Mouse (Mus musculus): ENCODE data around the gene Pdlim1. TPM values are rescaled to one million over a fixed set of nuclear protein-coding genes. Genes with fewer than 3 reads are reported as not detected.

Gene Pdlim1
- polyA plus RNA-seq (2015; fragmentation: Nextera tagmentation; extraction: Ambion mirVana), result 151 and 164 TPM in 2 replicates

- H3K4me3 ChIP-seq (replicated peaks), result peak within 1 kb of the TSS; percentile 59
- peaks cover 10% of the 10 kb centered on the region; the same call in 1 of the 2 replicates for H3K27me3 ChIP-seq
- peak within 1 kb of the TSS; percentile 89 for H3K4me2 ChIP-seq (replicated peaks)
- peak; percentile 87 for ATAC-seq (ENCODE audit: insufficient number of reproducible peaks, low FRiP score, low TSS enrichment, low read depth)
- peak within 1 kb of the TSS; percentile 46 for H3K9ac ChIP-seq
- peak within 1 kb of the TSS; percentile 55 for H3K27ac ChIP-seq (replicated peaks)
- H3K36me3 ChIP-seq, result no peaks in the 10 kb centered on the region
- H3K4me1 ChIP-seq, result peaks cover 12% of the 10 kb centered on the region; the same call in 1 of the 2 replicates
- H3K9me3 ChIP-seq (replicated peaks), result no peaks in the 10 kb centered on the region
- under 1% methylated on average over 54 of the region's 54 CpGs for WGBS
Measured at GRCm38 (mm10) chr19:40271308-40271892, at the start of gene Pdlim1. Gene Pdlim1 (minus strand): TSS chr19:40271842.

- Histone ChIP-seq H3K4me2 (replicated peaks) (no peak overlapping the region), H3K4me3 (replicated peaks) (no peak overlapping the region), H3K27ac (replicated peaks) (no peak overlapping the region), H3K27me3 (no peaks in the 10 kb centered on the region), H3K9me3 (replicated peaks) (no peaks in the 10 kb centered on the region), H3K4me1 (peaks cover 3% of the 10 kb centered on the region; the same call in 1 of the 2 replicates), H3K36me3 (no peaks in the 10 kb centered on the region), H3K9ac (no peak overlapping the region)
- ATAC-seq (ENCODE audit: insufficient number of reproducible peaks, low FRiP score, low TSS enrichment, low read depth), result no peak
- WGBS, result 72% methylated on average over 3 of the region's 3 CpGs
Measured at GRCm38 (mm10) chr19:40319199-40319598, 47.6 kb upstream of the Pdlim1 start.

GRCm38 (mm10) chr19:40318511-40318910, 46.9 kb upstream of the Pdlim1 start:
- no peak for ATAC-seq (ENCODE audit: insufficient number of reproducible peaks, low FRiP score, low TSS enrichment, low read depth)
- H3K9me3 ChIP-seq (replicated peaks), result no peaks in the 10 kb centered on the region
- H3K9ac ChIP-seq, result no peak overlapping the region
- no peaks in the 10 kb centered on the region for H3K36me3 ChIP-seq
- H3K4me1 ChIP-seq, result no peaks in the 10 kb centered on the region
- 21% methylated on average over 6 of the region's 6 CpGs for WGBS
- no peak overlapping the region for H3K4me3 ChIP-seq (replicated peaks)
- no peaks in the 10 kb centered on the region for H3K27me3 ChIP-seq
- H3K4me2 ChIP-seq (replicated peaks), result no peak overlapping the region
- H3K27ac ChIP-seq (replicated peaks), result no peak overlapping the region

GRCm38 (mm10) chr19:40317001-40317400, 45.4 kb upstream of the Pdlim1 start:
- whole genome bisulfite sequencing, result 70% methylated on average over 4 of the region's 4 CpGs
- Histone ChIP-seq H3K9me3 (replicated peaks) (no peaks in the 10 kb centered on the region), H3K27ac (replicated peaks) (no peak overlapping the region), H3K4me2 (replicated peaks) (no peak overlapping the region), H3K9ac (no peak overlapping the region), H3K36me3 (no peaks in the 10 kb centered on the region), H3K4me1 (no peaks in the 10 kb centered on the region), H3K27me3 (no peaks in the 10 kb centered on the region), H3K4me3 (replicated peaks) (no peak overlapping the region)
- no peak for ATAC-seq (ENCODE audit: insufficient number of reproducible peaks, low FRiP score, low TSS enrichment, low read depth)

GRCm38 (mm10) chr19:40314252-40314651, 42.6 kb upstream of the Pdlim1 start:
- no peaks in the 10 kb centered on the region for H3K9me3 ChIP-seq (replicated peaks)
- 92% methylated on average over 11 of the region's 11 CpGs for WGBS
- no peak overlapping the region for H3K4me2 ChIP-seq (replicated peaks)
- no peak overlapping the region for H3K27ac ChIP-seq (replicated peaks)
- no peak overlapping the region for H3K4me3 ChIP-seq (replicated peaks)
- no peaks in the 10 kb centered on the region for H3K4me1 ChIP-seq
- H3K9ac ChIP-seq, result no peak overlapping the region
- no peaks in the 10 kb centered on the region for H3K36me3 ChIP-seq
- no peaks in the 10 kb centered on the region for H3K27me3 ChIP-seq
- ATAC-seq (ENCODE audit: insufficient number of reproducible peaks, low FRiP score, low TSS enrichment, low read depth), result no peak

GRCm38 (mm10) chr19:40311631-40312030, 40.0 kb upstream of the Pdlim1 start:
- no peak for ATAC-seq (ENCODE audit: insufficient number of reproducible peaks, low FRiP score, low TSS enrichment, low read depth)
- no peak overlapping the region for H3K4me3 ChIP-seq (replicated peaks)
- H3K4me2 ChIP-seq (replicated peaks), result no peak overlapping the region
- 91% methylated on average over 8 of the region's 8 CpGs for WGBS
- H3K9me3 ChIP-seq (replicated peaks), result no peaks in the 10 kb centered on the region
- no peaks in the 10 kb centered on the region for H3K4me1 ChIP-seq
- H3K27ac ChIP-seq (replicated peaks), result no peak overlapping the region
- no peak overlapping the region for H3K9ac ChIP-seq
- no peaks in the 10 kb centered on the region for H3K27me3 ChIP-seq
- H3K36me3 ChIP-seq, result no peaks in the 10 kb centered on the region

- Histone ChIP-seq H3K9me3 (replicated peaks) (no peaks in the 10 kb centered on the region), H3K4me1 (no peaks in the 10 kb centered on the region), H3K4me3 (replicated peaks) (no peak overlapping the region), H3K27me3 (no peaks in the 10 kb centered on the region), H3K27ac (replicated peaks) (no peak overlapping the region), H3K4me2 (replicated peaks) (no peak overlapping the region), H3K36me3 (no peaks in the 10 kb centered on the region), H3K9ac (no peak overlapping the region)
- ATAC-seq (ENCODE audit: insufficient number of reproducible peaks, low FRiP score, low TSS enrichment, low read depth), result peak; percentile 71; the same call in 1 of the 2 replicates
- 88% methylated on average over 15 of the region's 15 CpGs for WGBS
Measured at GRCm38 (mm10) chr19:40310410-40311130, 38.9 kb upstream of the Pdlim1 start.

- H3K4me1 ChIP-seq, result no peaks in the 10 kb centered on the region
- no peaks in the 10 kb centered on the region for H3K36me3 ChIP-seq
- no peak overlapping the region for H3K9ac ChIP-seq
- H3K27ac ChIP-seq (replicated peaks), result no peak overlapping the region
- H3K9me3 ChIP-seq (replicated peaks), result no peaks in the 10 kb centered on the region
- H3K27me3 ChIP-seq, result no peaks in the 10 kb centered on the region
- ATAC-seq (ENCODE audit: insufficient number of reproducible peaks, low FRiP score, low TSS enrichment, low read depth), result no peak
- no peak overlapping the region for H3K4me3 ChIP-seq (replicated peaks)
- H3K4me2 ChIP-seq (replicated peaks), result no peak overlapping the region
- WGBS, result 90% methylated on average over 12 of the region's 12 CpGs
Measured at GRCm38 (mm10) chr19:40309911-40310310, 38.3 kb upstream of the Pdlim1 start.

- no peak for ATAC-seq (ENCODE audit: insufficient number of reproducible peaks, low FRiP score, low TSS enrichment, low read depth)
- 71% methylated on average over 7 of the region's 7 CpGs for WGBS
Measured at GRCm38 (mm10) chr19:40307550-40307949, 35.9 kb upstream of the Pdlim1 start.

GRCm38 (mm10) chr19:40306631-40307030, 35.0 kb upstream of the Pdlim1 start:
- WGBS, result 43% methylated on average over 2 of the region's 2 CpGs

More at GRCm38 (mm10) chr19:40307550-40307949, 35.9 kb upstream of the Pdlim1 start:
- H3K9me3 ChIP-seq (replicated peaks), result no peaks in the 10 kb centered on the region
- no peak overlapping the region for H3K4me3 ChIP-seq (replicated peaks)
- no peak overlapping the region for H3K27ac ChIP-seq (replicated peaks)
- H3K4me2 ChIP-seq (replicated peaks), result no peak overlapping the region
- H3K9ac ChIP-seq, result no peak overlapping the region
- no peaks in the 10 kb centered on the region for H3K27me3 ChIP-seq
- no peaks in the 10 kb centered on the region for H3K36me3 ChIP-seq
- H3K4me1 ChIP-seq, result peaks cover 7% of the 10 kb centered on the region

GRCm38 (mm10) chr19:40305456-40305855, 33.8 kb upstream of the Pdlim1 start:
- H3K27me3 ChIP-seq, result no peaks in the 10 kb centered on the region
- WGBS, result 55% methylated on average over 7 of the region's 7 CpGs
- H3K9ac ChIP-seq, result no peak overlapping the region
- no peaks in the 10 kb centered on the region for H3K9me3 ChIP-seq (replicated peaks)
- no peak overlapping the region for H3K4me2 ChIP-seq (replicated peaks)
- no peak overlapping the region for H3K4me3 ChIP-seq (replicated peaks)
- ATAC-seq (ENCODE audit: insufficient number of reproducible peaks, low FRiP score, low TSS enrichment, low read depth), result no peak
- peaks cover 7% of the 10 kb centered on the region for H3K4me1 ChIP-seq
- no peak overlapping the region for H3K27ac ChIP-seq (replicated peaks)
- H3K36me3 ChIP-seq, result no peaks in the 10 kb centered on the region

More at GRCm38 (mm10) chr19:40306631-40307030, 35.0 kb upstream of the Pdlim1 start:
- no peaks in the 10 kb centered on the region for H3K9me3 ChIP-seq (replicated peaks)
- H3K4me2 ChIP-seq (replicated peaks), result no peak overlapping the region
- H3K27ac ChIP-seq (replicated peaks), result no peak overlapping the region
- peaks cover 7% of the 10 kb centered on the region for H3K4me1 ChIP-seq
- H3K27me3 ChIP-seq, result no peaks in the 10 kb centered on the region
- no peak for ATAC-seq (ENCODE audit: insufficient number of reproducible peaks, low FRiP score, low TSS enrichment, low read depth)
- H3K9ac ChIP-seq, result no peak overlapping the region
- no peaks in the 10 kb centered on the region for H3K36me3 ChIP-seq
- no peak overlapping the region for H3K4me3 ChIP-seq (replicated peaks)

All from embryonic facial prominence, embryonic 15.5 days (tissue).